Mouse (Mus musculus): ENCODE results near the gene Vipas39. TPM values are rescaled to one million over a fixed set of nuclear protein-coding genes. Genes with fewer than 3 reads are reported as not detected.
A peak's percentile ranks its signal among the peaks of the same experiment; 100 is the strongest.

Gene Vipas39
- total RNA-seq (2012; rRNA removed) (32.1 and 33.7 TPM in 2 replicates), total RNA-seq (2014; rRNA removed) (44.4 and 47.2 TPM in 2 replicates), polyA plus RNA-seq (2012; ENCODE audit: insufficient read length, low read depth) (27.9 and 30.2 TPM in 2 replicates)

GRCm38 (mm10) chr12:87266108-87266826 is at the start of gene Vipas39, which contains the start of gene Ahsa1:
Vipas39 (minus strand) TSS chr12:87266256.
Ahsa1 (plus strand) TSS chr12:87266479.
- peaks cover 36 to 54% of the 10 kb centered on the region in 2 experiments for H3K36me3 ChIP-seq (replicated peaks in 1 of 2; ENCODE audit: control insufficient read depth in 1 of 2, insufficient read depth in 1 of 2, low read length in 1 of 2)
- H3K79me2 ChIP-seq (replicated peaks; ENCODE audit: control insufficient read depth, extremely low read depth, insufficient read depth, poor library complexity, severe bottlenecking), result peaks cover 18% of the 10 kb centered on the region
- dilution Hi-C loops (cut with MboI; ENCODE audit: extremely low pct_ligation_motif_present, extremely low pct_unique_long_range_greater_than_20kb, low sequenced_read_pairs) (no loop called here), in situ Hi-C loops (cut with MboI; ENCODE audit: low pct_ligation_motif_present, low pct_unique_long_range_greater_than_20kb, low sequenced_read_pairs) (no loop called here)
- peak within 1 kb of the TSS; percentile 85 for H3K4me2 ChIP-seq (ENCODE audit: insufficient read depth, low read depth, poor library complexity, severe bottlenecking)
- H3K27me3 ChIP-seq (replicated peaks), result no peaks in the 10 kb centered on the region
- peak; percentile 98 for DNase-seq (ENCODE audit: extremely low read depth)
- peak within 1 kb of the TSS; percentile 77 for H3K27ac ChIP-seq (ENCODE audit: insufficient read depth, low read depth)
- peak within 1 kb of the TSS; percentile 80 for H3K9ac ChIP-seq (ENCODE audit: insufficient read depth, low read depth)
- H3K4me3 ChIP-seq (replicated peaks in 1 of 3; ENCODE audit: low read depth in 2 of 3, low read length in 2 of 3, poor library complexity in 1 of 3), result peak within 1 kb of the TSS; percentile 72 to 95 (median 93)
- TF ChIP-seq NRF1 (IDR thresholded peaks at IDR 0.05; ENCODE audit: low read depth, low read length), result 0 out of 2 replicates have a peak, but pooled peaks have one; percentile 12
- 0 out of 2 replicates have a peak, but pooled peaks have one; percentile 31 for TF ChIP-seq IRF4 (IDR thresholded peaks at IDR 0.05; ENCODE audit: low read depth, low read length)
- TF ChIP-seq USF1 (IDR thresholded peaks at IDR 0.05; ENCODE audit: low read depth, low read length), result no peak
- no peak for TF ChIP-seq EP300 (IDR thresholded peaks at IDR 0.05; ENCODE audit: low read length)
- peak; percentile 92 for TF ChIP-seq ELF1 (IDR thresholded peaks at IDR 0.05; ENCODE audit: low read depth, low read length)
- TF ChIP-seq JUND (conservative IDR thresholded peaks at IDR 0.05; ENCODE audit: low read depth, low read length), result 0 out of 2 replicates have a peak, but pooled peaks have one; percentile 42
- peak; percentile 89 for TF ChIP-seq SIN3A (IDR thresholded peaks at IDR 0.05; ENCODE audit: low read length)
- peak; percentile 39; the same call in 1 of the 2 replicates for TF ChIP-seq MEF2A (IDR thresholded peaks at IDR 0.05; ENCODE audit: borderline replicate concordance, low read depth, low read length)
- TF ChIP-seq MAZ (IDR thresholded peaks at IDR 0.05; ENCODE audit: low read depth, low read length), result peak; percentile 90; the same call in 1 of the 2 replicates
- TF ChIP-seq USF2 (conservative IDR thresholded peaks at IDR 0.05; ENCODE audit: low read depth, low read length), result no peak
- peak; percentile 99 for TF ChIP-seq KAT2A (IDR thresholded peaks at IDR 0.05; ENCODE audit: insufficient replicate concordance, low read length)
- TF ChIP-seq MYC (IDR thresholded peaks at IDR 0.05; ENCODE audit: low read depth, low read length), result peak; percentile 82
- TF ChIP-seq ZNF384 (IDR thresholded peaks at IDR 0.05; ENCODE audit: low read depth, low read length), result no peak
- TF ChIP-seq UBTF (IDR thresholded peaks at IDR 0.05; ENCODE audit: low read depth, low read length), result no peak
- peak; percentile 61; the same call in 1 of the 2 replicates for TF ChIP-seq MAX (IDR thresholded peaks at IDR 0.05; ENCODE audit: low read length)
- TF ChIP-seq POLR2AphosphoS2 (IDR thresholded peaks at IDR 0.05; ENCODE audit: low read depth, low read length), result peak; percentile 69; the same call in 1 of the 2 replicates
- peak; percentile 96 for TF ChIP-seq NELFE (IDR thresholded peaks at IDR 0.05; ENCODE audit: low read depth, low read length)
- peak; percentile 88 for TF ChIP-seq CHD2 (IDR thresholded peaks at IDR 0.05; ENCODE audit: low read length)
- TF ChIP-seq GABPA (IDR thresholded peaks at IDR 0.05; ENCODE audit: insufficient replicate concordance, low read depth, low read length), result peak; percentile 79; the same call in 1 of the 2 replicates
- peak; percentile 94 for TF ChIP-seq POLR2A (IDR thresholded peaks at IDR 0.05; ENCODE audit: low read depth, low read length)
- peak; percentile 90 for TF ChIP-seq ZMIZ1 (IDR thresholded peaks at IDR 0.05; ENCODE audit: low read depth, low read length)
- peak; percentile 89 for TF ChIP-seq TBP (conservative IDR thresholded peaks at IDR 0.05; ENCODE audit: low read depth, low read length)
- TF ChIP-seq ZC3H11A (IDR thresholded peaks at IDR 0.05; ENCODE audit: low read depth, low read length), result no peak
- TF ChIP-seq MAFK (IDR thresholded peaks at IDR 0.05; ENCODE audit: insufficient replicate concordance, low read length), result peak; percentile 67; the same call in 1 of the 2 replicates
- TF ChIP-seq CHD1 (IDR thresholded peaks at IDR 0.05; ENCODE audit: low read depth, low read length), result no peak
- TF ChIP-seq HCFC1 (IDR thresholded peaks at IDR 0.05; ENCODE audit: low read depth, low read length), result peak; percentile 94
- TF ChIP-seq RAD21 (IDR thresholded peaks at IDR 0.05; ENCODE audit: low read depth, low read length), result no peak
- 0 out of 2 replicates have a peak, but pooled peaks have one; percentile 20 for TF ChIP-seq JUN (IDR thresholded peaks at IDR 0.05; ENCODE audit: insufficient read depth, low read depth, low read length)
- peak; percentile 70 for TF ChIP-seq TCF12 (IDR thresholded peaks at IDR 0.05; ENCODE audit: low read depth, low read length)
- peak in 1 of 2 experiments; percentile 28; a peak in 1 of 4 replicates for TF ChIP-seq CTCF (conservative IDR thresholded peaks at IDR 0.05 in 1 of 2, IDR thresholded peaks at IDR 0.05 in 1 of 2; ENCODE audit: low read depth in 2 of 2, low read length in 2 of 2)
- H3K4me1 ChIP-seq (ENCODE audit: control insufficient read depth in 1 of 2, insufficient read depth in 2 of 2), result peaks cover 4 to 47% of the 10 kb centered on the region in 2 experiments; a peak in 3 of 4 replicates
- no peaks in the 10 kb centered on the region for H3K9me3 ChIP-seq (replicated peaks; ENCODE audit: low read length)
